Mouse (Mus musculus): ENCODE results near the gene Rps2. TPM values are rescaled to one million over a fixed set of nuclear protein-coding genes. Genes with fewer than 3 reads are reported as not detected.

Gene Rps2
- total RNA-seq, 1 experiment from 2014 or later = 1,140 TPM

- ATAC-seq (replicated peaks in 1 of 2; ENCODE audit: insufficient read depth in 1 of 2, low FRiP score in 2 of 2, low TSS enrichment in 1 of 2, low read depth in 1 of 2, poor library complexity in 2 of 2, severe bottlenecking in 2 of 2) = no peak
Observed at GRCm38 (mm10) chr17:24723122-24723880, 5.4 kb downstream of the Rps2 start.

GRCm38 (mm10) chr17:24723881-24724180 is 5.9 kb downstream of the Rps2 start:
- peak in 1 of 2 experiments; percentile 1; a peak in 1 of 4 replicates for ATAC-seq (replicated peaks in 1 of 2; ENCODE audit: insufficient read depth in 1 of 2, low FRiP score in 2 of 2, low TSS enrichment in 1 of 2, low read depth in 1 of 2, poor library complexity in 2 of 2, severe bottlenecking in 2 of 2)

- peak; percentile 75 to 76 for ATAC-seq (replicated peaks in 1 of 2; ENCODE audit: insufficient read depth in 1 of 2, low FRiP score in 2 of 2, low TSS enrichment in 1 of 2, low read depth in 1 of 2, poor library complexity in 2 of 2, severe bottlenecking in 2 of 2)
Observed at GRCm38 (mm10) chr17:24724184-24724583, 6.3 kb downstream of the Rps2 start, which contains the start of gene Ndufb10. TSS of gene Ndufb10 (minus strand) at chr17:24724478.

- ATAC-seq (replicated peaks in 1 of 2; ENCODE audit: insufficient read depth in 1 of 2, low FRiP score in 2 of 2, low TSS enrichment in 1 of 2, low read depth in 1 of 2, poor library complexity in 2 of 2, severe bottlenecking in 2 of 2) = no peak
Observed at GRCm38 (mm10) chr17:24725637-24726390, 7.9 kb downstream of the Rps2 start.

GRCm38 (mm10) chr17:24727618-24728017 is 9.7 kb downstream of the Rps2 start, which contains the start of gene Rpl3l:
TSS of gene Rpl3l (plus strand) at chr17:24727820.
- ATAC-seq (replicated peaks in 1 of 2; ENCODE audit: insufficient read depth in 1 of 2, low FRiP score in 2 of 2, low TSS enrichment in 1 of 2, low read depth in 1 of 2, poor library complexity in 2 of 2, severe bottlenecking in 2 of 2) = no peak

GRCm38 (mm10) chr17:24728184-24728583 is 10.3 kb downstream of the Rps2 start:
- ATAC-seq (replicated peaks in 1 of 2; ENCODE audit: insufficient read depth in 1 of 2, low FRiP score in 2 of 2, low TSS enrichment in 1 of 2, low read depth in 1 of 2, poor library complexity in 2 of 2, severe bottlenecking in 2 of 2) = no peak

- no peak for ATAC-seq (replicated peaks in 1 of 2; ENCODE audit: insufficient read depth in 1 of 2, low FRiP score in 2 of 2, low TSS enrichment in 1 of 2, low read depth in 1 of 2, poor library complexity in 2 of 2, severe bottlenecking in 2 of 2)
Observed at GRCm38 (mm10) chr17:24729067-24729466, 11.2 kb downstream of the Rps2 start.

- ATAC-seq (replicated peaks in 1 of 2; ENCODE audit: insufficient read depth in 1 of 2, low FRiP score in 2 of 2, low TSS enrichment in 1 of 2, low read depth in 1 of 2, poor library complexity in 2 of 2, severe bottlenecking in 2 of 2) = no peak
Observed at GRCm38 (mm10) chr17:24730787-24731186, 12.9 kb downstream of the Rps2 start.

- no peak for ATAC-seq (replicated peaks in 1 of 2; ENCODE audit: insufficient read depth in 1 of 2, low FRiP score in 2 of 2, low TSS enrichment in 1 of 2, low read depth in 1 of 2, poor library complexity in 2 of 2, severe bottlenecking in 2 of 2)
Observed at GRCm38 (mm10) chr17:24732233-24732935, 14.5 kb downstream of the Rps2 start.

- ATAC-seq (replicated peaks in 1 of 2; ENCODE audit: insufficient read depth in 1 of 2, low FRiP score in 2 of 2, low TSS enrichment in 1 of 2, low read depth in 1 of 2, poor library complexity in 2 of 2, severe bottlenecking in 2 of 2) = no peak
Observed at GRCm38 (mm10) chr17:24733434-24734050, 15.6 kb downstream of the Rps2 start.

GRCm38 (mm10) chr17:24734513-24734912 is 16.6 kb downstream of the Rps2 start:
- ATAC-seq (replicated peaks in 1 of 2; ENCODE audit: insufficient read depth in 1 of 2, low FRiP score in 2 of 2, low TSS enrichment in 1 of 2, low read depth in 1 of 2, poor library complexity in 2 of 2, severe bottlenecking in 2 of 2) = no peak

- ATAC-seq (replicated peaks in 1 of 2; ENCODE audit: insufficient read depth in 1 of 2, low FRiP score in 2 of 2, low TSS enrichment in 1 of 2, low read depth in 1 of 2, poor library complexity in 2 of 2, severe bottlenecking in 2 of 2) = no peak
Observed at GRCm38 (mm10) chr17:24735446-24735845, 17.5 kb downstream of the Rps2 start.

- ATAC-seq (replicated peaks in 1 of 2; ENCODE audit: insufficient read depth in 1 of 2, low FRiP score in 2 of 2, low TSS enrichment in 1 of 2, low read depth in 1 of 2, poor library complexity in 2 of 2, severe bottlenecking in 2 of 2) = peak; percentile 94 to 97
Observed at GRCm38 (mm10) chr17:24736330-24737051, 18.6 kb downstream of the Rps2 start, which contains the start of gene Msrb1. TSS of gene Msrb1 (plus strand) at chr17:24736642.

GRCm38 (mm10) chr17:24737135-24737810 is 19.4 kb downstream of the Rps2 start:
- peak in 1 of 2 experiments; percentile 23; a peak in 1 of 4 replicates for ATAC-seq (replicated peaks in 1 of 2; ENCODE audit: insufficient read depth in 1 of 2, low FRiP score in 2 of 2, low TSS enrichment in 1 of 2, low read depth in 1 of 2, poor library complexity in 2 of 2, severe bottlenecking in 2 of 2)

- no peak for ATAC-seq (replicated peaks in 1 of 2; ENCODE audit: insufficient read depth in 1 of 2, low FRiP score in 2 of 2, low TSS enrichment in 1 of 2, low read depth in 1 of 2, poor library complexity in 2 of 2, severe bottlenecking in 2 of 2)
Observed at GRCm38 (mm10) chr17:24738238-24738637, 20.3 kb downstream of the Rps2 start.

- ATAC-seq (replicated peaks in 1 of 2; ENCODE audit: insufficient read depth in 1 of 2, low FRiP score in 2 of 2, low TSS enrichment in 1 of 2, low read depth in 1 of 2, poor library complexity in 2 of 2, severe bottlenecking in 2 of 2) = no peak
Observed at GRCm38 (mm10) chr17:24739926-24740325, 22.0 kb downstream of the Rps2 start.
